ENCODE assay signal across 27 mouse cellular contexts in the genomic region with DNA sequence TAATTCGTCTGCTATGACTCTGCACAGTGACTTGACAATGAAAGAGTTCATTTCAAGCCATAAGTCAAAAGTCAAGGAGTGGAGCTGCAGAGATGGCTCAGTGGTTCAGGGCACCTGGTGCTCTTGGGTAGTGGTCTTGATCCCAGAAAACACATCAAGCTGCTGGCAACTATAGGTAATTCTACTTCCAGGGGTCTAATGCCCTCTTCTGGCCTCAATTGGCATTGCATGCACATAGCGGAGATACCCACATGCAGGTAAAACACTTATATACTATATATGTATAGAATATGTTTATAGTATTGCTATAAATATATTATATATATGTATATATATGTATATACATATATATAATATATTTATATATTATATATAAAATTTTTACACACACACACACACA.
A peak's percentile ranks its signal among the peaks of the same experiment; 100 is the strongest.
DNase-seq lines count a peak whose midpoint lies in the region; ATAC-seq and TF ChIP-seq lines count a peak whose summit lies in the region.
"Had no signal": no experiment of that assay in that cellular context is flagged by ENCODE, and none has a peak within 500 bp of the region (broad histone marks: within the 10 kb centered on the region; RNA-seq: fewer than 3 reads in every experiment).

No protein-coding gene starts in this region.

- POLR2A ChIA-PET in Patski (lab: Charles Lee), result no interaction called here

- CTCF ChIA-PET in Patski (lab: Charles Lee), result interaction anchor here (0.9 to 1.7 kb wide), 4 partner anchors 9 to 82 kb away, joined by 3 to 4 read pairs (median 4); no protein-coding TSS in a partner anchor

- H3K4me3 ChIP-seq in liver, postnatal 0 days (ENCODE audit: low read depth, low read length), result no peak overlapping the region
- H3K4me3 ChIP-seq in E14TG2a.4 (replicated peaks; ENCODE audit: low read length), result no peak overlapping the region
- H3K4me3 ChIP-seq: embryonic facial prominence, embryonic 10.5 days; embryonic facial prominence, embryonic 15.5 days; forebrain, embryonic 12.5 days; kidney, embryonic 15.5 days; midbrain, embryonic 15.5 days; neural tube, embryonic 12.5 days had no signal

- no peak overlapping the region for H3K9ac ChIP-seq in liver, postnatal 0 days (replicated peaks)
- H3K9ac ChIP-seq: embryonic facial prominence, embryonic 15.5 days; forebrain, embryonic 12.5 days; kidney, embryonic 15.5 days; midbrain, embryonic 15.5 days; neural tube, embryonic 12.5 days had no signal

- in situ Hi-C loops in Patski (cut with MboI; ENCODE audit: low pct_unique_long_range_greater_than_20kb), result no loop called here

- H3K27me3 ChIP-seq in liver, postnatal 0 days (ENCODE audit: insufficient read depth, low read length), result no peaks in the 10 kb centered on the region
- H3K27me3 ChIP-seq in E14TG2a.4 (ENCODE audit: insufficient read depth, low read length) (no peaks in the 10 kb centered on the region), Patski (peaks cover 4% of the 10 kb centered on the region)
- H3K27me3 ChIP-seq: embryonic facial prominence, embryonic 15.5 days; forebrain, embryonic 12.5 days; kidney, embryonic 15.5 days; midbrain, embryonic 15.5 days; neural tube, embryonic 12.5 days had no signal

- TF ChIP-seq EP300 in liver, postnatal 0 days (IDR thresholded peaks at IDR 0.05; ENCODE audit: low read depth), result no peak

- 80% methylated on average over 2 of the region's 2 CpGs for WGBS in liver, postnatal 0 days (ENCODE audit: insufficient replicate concordance)

- no peak for ATAC-seq in liver, postnatal 0 days
- ATAC-seq in Patski, result no peak
- ATAC-seq: CD4-positive, CD25-positive, alpha-beta regulatory T cell, adult 4 months; hindbrain, embryonic 16.5 days; midbrain, embryonic 15.5 days had no signal

- TF ChIP-seq CTCF in liver, postnatal 0 days (IDR thresholded peaks at IDR 0.05; ENCODE audit: low read depth), result 0 out of 2 replicates have a peak, but pooled peaks have one; percentile 14
- TF ChIP-seq CTCF in E14TG2a.4 (conservative IDR thresholded peaks at IDR 0.05; ENCODE audit: low read length) (peak; percentile 45), Patski (IDR thresholded peaks at IDR 0.05) (peak; percentile 13)

- H3K9me3 ChIP-seq in liver, postnatal 0 days (ENCODE audit: low read length), result no peaks in the 10 kb centered on the region
- H3K9me3 ChIP-seq in E14TG2a.4 (ENCODE audit: low read length), result no peaks in the 10 kb centered on the region
- H3K9me3 ChIP-seq: embryonic facial prominence, embryonic 10.5 days; embryonic facial prominence, embryonic 15.5 days; forebrain, embryonic 12.5 days; kidney, embryonic 15.5 days; midbrain, embryonic 15.5 days; neural tube, embryonic 12.5 days had no signal

- H3K27ac ChIP-seq in liver, postnatal 0 days (ENCODE audit: low read depth), result no peak overlapping the region
- H3K27ac ChIP-seq: embryonic facial prominence, embryonic 10.5 days; embryonic facial prominence, embryonic 15.5 days; forebrain, embryonic 12.5 days; kidney, embryonic 15.5 days; midbrain, embryonic 15.5 days; neural tube, embryonic 12.5 days had no signal

- no peak overlapping the region for H3K4me2 ChIP-seq in liver, postnatal 0 days (ENCODE audit: low read depth, low read length)
- H3K4me2 ChIP-seq: embryonic facial prominence, embryonic 15.5 days; forebrain, embryonic 12.5 days; kidney, embryonic 15.5 days; midbrain, embryonic 15.5 days; neural tube, embryonic 12.5 days had no signal

- H3K4me1 ChIP-seq in liver, postnatal 0 days (ENCODE audit: insufficient read depth), result no peaks in the 10 kb centered on the region
- H3K4me1 ChIP-seq in E14TG2a.4 (replicated peaks; ENCODE audit: low read depth, low read length), result no peaks in the 10 kb centered on the region
- H3K4me1 ChIP-seq: embryonic facial prominence, embryonic 10.5 days; embryonic facial prominence, embryonic 15.5 days; forebrain, embryonic 12.5 days; kidney, embryonic 15.5 days; midbrain, embryonic 15.5 days; neural tube, embryonic 12.5 days had no signal

- no peaks in the 10 kb centered on the region for H3K36me3 ChIP-seq in liver, postnatal 0 days (replicated peaks; ENCODE audit: insufficient read depth, low read length)
- no peaks in the 10 kb centered on the region for H3K36me3 ChIP-seq in E14TG2a.4 (ENCODE audit: insufficient read depth, low read length)
- H3K36me3 ChIP-seq: embryonic facial prominence, embryonic 10.5 days; embryonic facial prominence, embryonic 15.5 days; forebrain, embryonic 12.5 days; G1E; kidney, embryonic 15.5 days; midbrain, embryonic 15.5 days; neural tube, embryonic 12.5 days had no signal

- peak; percentile 5 to 8 for DNase-seq in cerebellum, postnatal 14 days
- no peak for DNase-seq in cerebellum, adult 11-12 months
- DNase-seq in liver, postnatal 0 days, result no peak
- DNase-seq in liver, result no peak
- no peak for DNase-seq in Patski (ENCODE audit: low read depth, low spot score)
- DNase-seq in yolk sac, embryonic 10.5 days (ENCODE audit: low spot score), result no peak
- DNase-seq in testis, postnatal 10 days (ENCODE audit: low spot score), result no peak
- DNase-seq: adrenal gland, adult 8-10 months; cerebellum, adult 11 months; cerebellum, postnatal 25 days; gastrocnemius, postnatal 14 days; heart, postnatal 14 days; kidney, adult 18-20 months; left cerebral cortex, postnatal 4 days; lung, adult 18-20 months; lung, postnatal 14 days; right cerebral cortex, adult 18-20 months had no signal

Comparison
In these comparisons a context has a peak if more than half of its experiments do, and no peak if none do; other contexts are left out.
1. DNase-seq: peak in cerebellum, postnatal 14 days (2 of 2); none in cerebellum, adult 11-12 months (single experiment), liver, postnatal 0 days (single experiment), liver (single experiment), Patski (single experiment), yolk sac, embryonic 10.5 days (single experiment) and testis, postnatal 10 days (single experiment).
2. Peak in every context shown above with its lines, with median percentiles within 50 percentile points of each other: CTCF ChIP-seq.